Mouse (Mus musculus): ENCODE measurements around the gene 4930518I15Rik.

DNA sequence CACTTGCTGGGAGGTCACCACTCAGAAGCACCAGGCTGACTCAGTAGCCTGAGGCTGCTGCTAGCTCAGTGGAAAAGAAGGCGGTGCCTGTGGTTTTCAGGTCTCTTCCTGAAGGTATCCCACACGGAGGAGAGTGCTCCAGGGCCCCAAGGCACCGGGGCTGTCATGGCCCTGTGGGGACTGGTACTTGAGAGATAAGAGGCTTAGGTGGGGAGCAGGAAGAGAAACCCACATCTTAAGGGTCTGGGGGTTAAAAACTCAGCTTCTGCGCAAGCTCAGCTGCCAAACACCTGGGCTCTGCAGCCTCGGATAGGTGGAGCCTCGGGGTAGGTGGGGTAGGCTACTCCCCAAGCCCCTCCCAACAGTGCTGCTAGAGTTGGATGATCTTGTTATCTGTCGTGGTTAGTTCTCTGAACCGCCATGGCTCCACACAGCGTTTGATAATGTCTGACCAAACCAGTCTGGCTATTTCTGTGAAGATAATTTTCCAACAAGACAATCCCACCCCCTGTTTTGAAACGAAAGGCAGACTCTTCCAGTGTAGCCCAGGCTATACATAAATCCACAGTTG lies 24.8 kb upstream of the 4930518I15Rik start:
- no peak for TF ChIP-seq POLR2A (IDR thresholded peaks at IDR 0.05; ENCODE audit: extremely low read depth, insufficient read depth, low read length)
- no peak for TF ChIP-seq CTCF (IDR thresholded peaks at IDR 0.05; ENCODE audit: extremely low read depth, insufficient read depth, low read length)

Measured in cortical plate, adult 2 months (tissue).